Mouse (Mus musculus): ENCODE results near the gene Sh2d3c.

GRCm38 (mm10) chr2:32700966-32701743 is 19.7 kb upstream of the Sh2d3c start:
- no peak for TF ChIP-seq CHD2 (IDR thresholded peaks at IDR 0.05; ENCODE audit: low read depth, low read length)
- TF ChIP-seq ZC3H11A (IDR thresholded peaks at IDR 0.05; ENCODE audit: borderline replicate concordance, low read depth, low read length), result no peak
- TF ChIP-seq HCFC1 (IDR thresholded peaks at IDR 0.05; ENCODE audit: borderline replicate concordance, insufficient read depth, low read length), result no peak
- no peak for TF ChIP-seq MAFK (IDR thresholded peaks at IDR 0.05; ENCODE audit: insufficient read depth, low read depth, low read length)

All from ES-E14 (cell line).